Mouse (Mus musculus) forebrain, embryonic 10.5 days (tissue): Measurements from ENCODE around the gene Pigt. TPM values are rescaled to one million over a fixed set of nuclear protein-coding genes. Genes with fewer than 3 reads are reported as not detected.

Experiments
- DNase-seq: peaks from one replicate; pipeline ENCODE4 v3.0.0-alpha.2; 2017; ENCODE audit warnings: low spot score; ENCODE audit errors: extremely low spot score
- H3K27ac ChIP-seq: fragments of 300-500 bp; sonication (generic); 2 replicates; pipeline ENCODE4 v1.5.1; 2016; ENCODE audit warnings: mild to moderate bottlenecking
- H3K27me3 ChIP-seq: fragments of 300-500 bp; sonication (generic); 2 replicates; pipeline ENCODE4 v1.6.1; 2016; ENCODE audit warnings: mild to moderate bottlenecking; ENCODE audit not compliant: poor library complexity, severe bottlenecking
- H3K36me3 ChIP-seq: fragments of 300-500 bp; sonication (generic); replicated peaks from 2 replicates; pipeline ENCODE4 v1.6.1; 2016; ENCODE audit warnings: mild to moderate bottlenecking, moderate library complexity
- H3K4me1 ChIP-seq: fragments of 300-500 bp; sonication (generic); 2 replicates; pipeline ENCODE4 v1.6.1; 2016
- H3K4me3 ChIP-seq: fragments of 300-500 bp; sonication (generic); 2 replicates; pipeline ENCODE4 v1.5.1; 2016; ENCODE audit warnings: mild to moderate bottlenecking, moderate library complexity
- H3K9me3 ChIP-seq: fragments of 300-500 bp; sonication (generic); 2 replicates; pipeline ENCODE4 v1.6.1; 2016; ENCODE audit warnings: mild to moderate bottlenecking, moderate library complexity
- WGBS: fragments of 180-500 bp; shearing (Covaris S2); methylation state at CpG from one replicate; pipeline ENCODE4 v1.1.7; 2016; 5-methylcytosine and 5-hydroxymethylcytosine counted together
- polyA plus RNA-seq: library from polyadenylated mRNA; unstranded; fragments of >200 nt; fragmentation: Nextera tagmentation; extraction: Ambion mirVana; gene quantifications from 2 replicates; pipeline ENCODE4 v1.2.1, GENCODE M21; 2016

Pigt gene
- polyA plus RNA-seq, 1 experiment from 2014 or later, result 42.0 TPM

- no peak for DNase-seq
- H3K27ac ChIP-seq, result no peak overlapping the region
- H3K27me3 ChIP-seq, result no peaks in the 10 kb centered on the region
- peaks cover 21% of the 10 kb centered on the region for H3K36me3 ChIP-seq
- H3K9me3 ChIP-seq, result no peaks in the 10 kb centered on the region
- H3K4me1 ChIP-seq, result peaks cover 20% of the 10 kb centered on the region
- 62% methylated on average over 1 of the region's 1 CpGs for WGBS
- H3K4me3 ChIP-seq, result peak overlapping the region; percentile 77
Measured at GRCm38 (mm10) chr2:164496331-164496730, 989 bp upstream of the Pigt start.

- WGBS, result 5% methylated on average over 21 of the region's 21 CpGs
- Histone ChIP-seq H3K9me3 (no peaks in the 10 kb centered on the region), H3K4me3 (peak overlapping the region; percentile 77), H3K27ac (peak overlapping the region; percentile 86), H3K27me3 (no peaks in the 10 kb centered on the region), H3K4me1 (peaks cover 20% of the 10 kb centered on the region), H3K36me3 (peaks cover 35% of the 10 kb centered on the region)
- DNase-seq, result no peak
Measured at GRCm38 (mm10) chr2:164497691-164498268, 460 bp downstream of the Pigt start.

- H3K4me3 ChIP-seq, result no peak overlapping the region
- 75% methylated on average over 5 of the region's 5 CpGs for WGBS
- H3K4me1 ChIP-seq, result peaks cover 20% of the 10 kb centered on the region
- H3K27ac ChIP-seq, result no peak overlapping the region
- H3K36me3 ChIP-seq, result peaks cover 51% of the 10 kb centered on the region
- no peak for DNase-seq
- peaks cover 5% of the 10 kb centered on the region; the same call in 1 of the 2 replicates for H3K9me3 ChIP-seq
- no peaks in the 10 kb centered on the region for H3K27me3 ChIP-seq
Measured at GRCm38 (mm10) chr2:164499317-164499716, 2.0 kb downstream of the Pigt start.

GRCm38 (mm10) chr2:164500511-164500910 is 3.2 kb downstream of the Pigt start:
- no peak for DNase-seq
- H3K36me3 ChIP-seq, result peaks cover 63% of the 10 kb centered on the region
- no peak overlapping the region for H3K4me3 ChIP-seq
- WGBS, result 96% methylated on average over 7 of the region's 7 CpGs
- no peak overlapping the region for H3K27ac ChIP-seq
- no peaks in the 10 kb centered on the region for H3K27me3 ChIP-seq
- peaks cover 20% of the 10 kb centered on the region for H3K4me1 ChIP-seq
- H3K9me3 ChIP-seq, result peaks cover 12% of the 10 kb centered on the region; the same call in 1 of the 2 replicates

- WGBS, result 90% methylated on average over 3 of the region's 3 CpGs
- no peak for DNase-seq
- no peak overlapping the region for H3K27ac ChIP-seq
- peaks cover 81% of the 10 kb centered on the region for H3K36me3 ChIP-seq
- H3K4me1 ChIP-seq, result no peaks in the 10 kb centered on the region
- H3K27me3 ChIP-seq, result no peaks in the 10 kb centered on the region
- peaks cover 12% of the 10 kb centered on the region; the same call in 1 of the 2 replicates for H3K9me3 ChIP-seq
- no peak overlapping the region for H3K4me3 ChIP-seq
Measured at GRCm38 (mm10) chr2:164504919-164505318, 7.6 kb downstream of the Pigt start.

- no peaks in the 10 kb centered on the region for H3K4me1 ChIP-seq
- DNase-seq, result no peak
- peaks cover 12% of the 10 kb centered on the region; the same call in 1 of the 2 replicates for H3K9me3 ChIP-seq
- no peak overlapping the region for H3K27ac ChIP-seq
- WGBS, result 95% methylated on average over 4 of the region's 4 CpGs
- no peak overlapping the region for H3K4me3 ChIP-seq
- no peaks in the 10 kb centered on the region for H3K27me3 ChIP-seq
- peaks cover 72% of the 10 kb centered on the region for H3K36me3 ChIP-seq
Measured at GRCm38 (mm10) chr2:164505619-164506347, 8.5 kb downstream of the Pigt start.

GRCm38 (mm10) chr2:164507811-164508210 is 10.5 kb downstream of the Pigt start:
- H3K36me3 ChIP-seq, result peaks cover 52% of the 10 kb centered on the region
- no peaks in the 10 kb centered on the region for H3K4me1 ChIP-seq
- no peaks in the 10 kb centered on the region for H3K27me3 ChIP-seq
- no peak for DNase-seq
- WGBS, result 86% methylated on average over 19 of the region's 19 CpGs
- H3K27ac ChIP-seq, result no peak overlapping the region
- H3K4me3 ChIP-seq, result no peak overlapping the region
- peaks cover 12% of the 10 kb centered on the region; the same call in 1 of the 2 replicates for H3K9me3 ChIP-seq

- DNase-seq, result no peak
- no peaks in the 10 kb centered on the region for H3K9me3 ChIP-seq
- WGBS, result 55% methylated on average over 5 of the region's 5 CpGs
- no peaks in the 10 kb centered on the region for H3K4me1 ChIP-seq
- H3K27ac ChIP-seq, result no peak overlapping the region
- H3K36me3 ChIP-seq, result peaks cover 23% of the 10 kb centered on the region
- no peak overlapping the region for H3K4me3 ChIP-seq
- H3K27me3 ChIP-seq, result no peaks in the 10 kb centered on the region
Measured at GRCm38 (mm10) chr2:164510621-164511190, 13.4 kb downstream of the Pigt start.

GRCm38 (mm10) chr2:164512121-164512909 is 15.0 kb downstream of the Pigt start:
- Histone ChIP-seq H3K4me1 (no peaks in the 10 kb centered on the region), H3K9me3 (no peaks in the 10 kb centered on the region), H3K27me3 (no peaks in the 10 kb centered on the region), H3K36me3 (peaks cover 7% of the 10 kb centered on the region), H3K4me3 (no peak overlapping the region), H3K27ac (no peak overlapping the region)
- 65% methylated on average over 11 of the region's 14 CpGs for WGBS
- DNase-seq, result no peak

GRCm38 (mm10) chr2:164513389-164513788 is 16.1 kb downstream of the Pigt start:
- H3K36me3 ChIP-seq, result no peaks in the 10 kb centered on the region
- H3K27me3 ChIP-seq, result no peaks in the 10 kb centered on the region
- no peak overlapping the region for H3K4me3 ChIP-seq
- WGBS, result 78% methylated on average over 8 of the region's 8 CpGs
- H3K27ac ChIP-seq, result no peak overlapping the region
- no peaks in the 10 kb centered on the region for H3K4me1 ChIP-seq
- DNase-seq, result no peak
- no peaks in the 10 kb centered on the region for H3K9me3 ChIP-seq

GRCm38 (mm10) chr2:164514916-164515315 is 17.6 kb downstream of the Pigt start:
- no peak for DNase-seq
- Histone ChIP-seq H3K27me3 (no peaks in the 10 kb centered on the region), H3K4me3 (no peak overlapping the region), H3K4me1 (no peaks in the 10 kb centered on the region), H3K27ac (no peak overlapping the region), H3K36me3 (no peaks in the 10 kb centered on the region), H3K9me3 (no peaks in the 10 kb centered on the region)
- whole genome bisulfite sequencing, result 83% methylated on average over 3 of the region's 3 CpGs

- Histone ChIP-seq H3K9me3 (no peaks in the 10 kb centered on the region), H3K36me3 (no peaks in the 10 kb centered on the region), H3K4me3 (no peak overlapping the region), H3K4me1 (no peaks in the 10 kb centered on the region), H3K27ac (no peak overlapping the region), H3K27me3 (no peaks in the 10 kb centered on the region)
- WGBS, result 85% methylated on average over 9 of the region's 9 CpGs
- DNase-seq, result no peak
Measured at GRCm38 (mm10) chr2:164515897-164516296, 18.6 kb downstream of the Pigt start.
